Mouse (Mus musculus) thymus, postnatal 0 days (tissue): ENCODE results near the gene Lefty2. TPM values are rescaled to one million over a fixed set of nuclear protein-coding genes. Genes with fewer than 3 reads are reported as not detected.

ENCODE experiments used
- DNase-seq: peaks from one replicate; pipeline ENCODE4 v3.0.0-alpha.2; 2015; ENCODE audit warnings: low spot score
- polyA plus RNA-seq: library from polyadenylated mRNA; unstranded; fragments of >200 nt; fragmentation: Nextera tagmentation; extraction: Ambion mirVana; gene quantifications from 2 replicates; pipeline ENCODE4 v1.2.1, GENCODE M21; 2015

Lefty2 gene
- 0.86 and 0.98 TPM in 2 replicates for polyA plus RNA-seq

- DNase-seq, result no peak
These were observed at the start of gene Lefty2 for GRCm38 (mm10) chr1:180892808-180893207. Gene Lefty2, plus strand, starts transcription at chr1:180893108.

- peak; percentile 81 for DNase-seq
These were observed 44.8 kb upstream of the Lefty2 start for GRCm38 (mm10) chr1:180848114-180848510.

GRCm38 (mm10) chr1:180848511-180849241, 44.2 kb upstream of the Lefty2 start:
- peak; percentile 63 for DNase-seq

- no peak for DNase-seq
These were observed 43.1 kb upstream of the Lefty2 start for GRCm38 (mm10) chr1:180849701-180850301.

- peak; percentile 100 for DNase-seq
These were observed 42.3 kb upstream of the Lefty2 start, which contains the start of gene Sde2 for GRCm38 (mm10) chr1:180850316-180851270. Gene Sde2, plus strand, starts transcription at chr1:180851127.

GRCm38 (mm10) chr1:180858763-180859162, 34.1 kb upstream of the Lefty2 start:
- DNase-seq, result no peak

- no peak for DNase-seq
These were observed 32.9 kb upstream of the Lefty2 start for GRCm38 (mm10) chr1:180860030-180860429.

GRCm38 (mm10) chr1:180863606-180864005, 29.3 kb upstream of the Lefty2 start:
- peak; percentile 67 for DNase-seq

- no peak for DNase-seq
These were observed 26.9 kb upstream of the Lefty2 start for GRCm38 (mm10) chr1:180866001-180866400.

- no peak for DNase-seq
These were observed 22.7 kb upstream of the Lefty2 start for GRCm38 (mm10) chr1:180870122-180870650.

GRCm38 (mm10) chr1:180873861-180874484, 18.9 kb upstream of the Lefty2 start:
- DNase-seq, result peak; percentile 90

- DNase-seq, result no peak
These were observed 18.3 kb upstream of the Lefty2 start for GRCm38 (mm10) chr1:180874615-180875014.

GRCm38 (mm10) chr1:180875126-180875525, 17.8 kb upstream of the Lefty2 start:
- peak; percentile 66 for DNase-seq

- no peak for DNase-seq
These were observed 15.4 kb upstream of the Lefty2 start for GRCm38 (mm10) chr1:180877466-180877865.

GRCm38 (mm10) chr1:180881768-180882167, 11.1 kb upstream of the Lefty2 start:
- no peak for DNase-seq

- peak; percentile 60 for DNase-seq
These were observed 9.2 kb upstream of the Lefty2 start for GRCm38 (mm10) chr1:180883731-180884130.

GRCm38 (mm10) chr1:180884484-180884883, 8.4 kb upstream of the Lefty2 start:
- DNase-seq, result peak; percentile 81

GRCm38 (mm10) chr1:180888556-180889042, 4.3 kb upstream of the Lefty2 start:
- no peak for DNase-seq

- no peak for DNase-seq
These were observed 3.7 kb upstream of the Lefty2 start for GRCm38 (mm10) chr1:180889172-180889571.

- DNase-seq, result peak; percentile 74
These were observed 3.1 kb upstream of the Lefty2 start for GRCm38 (mm10) chr1:180889841-180890240.
